Mouse (Mus musculus) lung, adult 2 months (tissue): Measurements from ENCODE around the gene Pradc1. TPM values are rescaled to one million over a fixed set of nuclear protein-coding genes. Genes with fewer than 3 reads are reported as not detected.

Source experiments
- DNase-seq: peaks from one replicate; pipeline ENCODE4 v3.0.0; 2022
- H3K4me1 ChIP-seq: fragments of 200-500 bp; 2 replicates; pipeline ENCODE4 v1.6.1; 2011; ENCODE audit warnings: low read length; ENCODE audit not compliant: control insufficient read depth, insufficient read depth
- H3K4me3 ChIP-seq: fragments of 200-500 bp; replicated peaks from 2 replicates; pipeline ENCODE3; 2011; ENCODE audit warnings: low read depth, mild to moderate bottlenecking, control low read depth, low read length; ENCODE audit errors: extremely low read depth
- CTCF ChIP-seq: fragments of 200-500 bp; IDR thresholded peaks from 2 replicates; pipeline ENCODE4 v1.5.1; 2011; ENCODE audit warnings: mild to moderate bottlenecking, low read length, control low read depth; ENCODE audit not compliant: insufficient read depth
- POLR2A ChIP-seq: fragments of 200-500 bp; IDR thresholded peaks from 2 replicates; pipeline ENCODE4 v1.6.1; 2011; ENCODE audit warnings: low read depth, mild to moderate bottlenecking, control low read depth, low read length, borderline replicate concordance; ENCODE audit errors: extremely low read depth
- WGBS: fragments of 180-500 bp; shearing (Covaris S2); methylation state at CpG from one replicate; pipeline ENCODE4 v1.1.7; 2018; 5-methylcytosine and 5-hydroxymethylcytosine counted together
- polyA plus RNA-seq: library from polyadenylated mRNA; depleted of rRNA; stranded (reverse); fragments of >200 nt; gene quantifications from 2 replicates; pipeline ENCODE4 v1.2.3, GENCODE M21; 2012

The Pradc1 gene
- polyA plus RNA-seq, 1 experiment: 28.9 TPM

DNA sequence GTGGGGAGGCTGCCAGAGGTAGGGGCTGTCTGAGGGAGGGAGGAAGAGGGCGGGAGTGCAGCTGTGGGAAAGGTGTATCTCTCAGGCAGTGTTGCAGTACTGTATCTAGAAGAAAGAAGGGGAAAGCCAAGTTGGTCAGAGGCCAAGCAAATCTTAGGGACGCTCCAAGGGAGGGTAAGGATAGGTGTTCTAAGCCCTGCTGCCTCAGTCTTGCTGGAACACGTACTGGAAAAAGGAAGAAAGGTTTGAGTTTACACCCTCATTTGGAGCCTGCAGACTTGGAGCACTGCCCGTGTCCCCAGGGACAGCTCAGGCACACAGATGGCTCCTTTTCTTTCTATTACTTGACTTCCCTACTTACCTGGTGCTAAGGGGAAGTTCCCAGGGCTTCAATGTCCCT is 10.6 kb downstream of the Pradc1 start:
- no peak overlapping the region for H3K4me3 ChIP-seq
- no peak for DNase-seq
- TF ChIP-seq POLR2A (no peak), CTCF (no peak)
- 71% methylated on average over 4 of the region's 4 CpGs for whole genome bisulfite sequencing
- peaks cover 4% of the 10 kb centered on the region for H3K4me1 ChIP-seq

GRCm38 (mm10) chr6:85436631-85437030 is 15.1 kb downstream of the Pradc1 start:
- TF ChIP-seq CTCF (no peak), POLR2A (no peak)
- Histone ChIP-seq H3K4me3 (no peak overlapping the region), H3K4me1 (peaks cover 6% of the 10 kb centered on the region; the same call in 1 of the 2 replicates)
- no peak for DNase-seq
- 76% methylated on average over 6 of the region's 6 CpGs for WGBS

- H3K4me1 ChIP-seq: peaks cover 6% of the 10 kb centered on the region; the same call in 1 of the 2 replicates
- no peak for TF ChIP-seq CTCF
- no peak for TF ChIP-seq POLR2A
- no peak for DNase-seq
- 56% methylated on average over 1 of the region's 1 CpGs for WGBS
- H3K4me3 ChIP-seq: no peak overlapping the region
Measured at GRCm38 (mm10) chr6:85436204-85436603, 15.6 kb downstream of the Pradc1 start.

GRCm38 (mm10) chr6:85433865-85434264 is 17.9 kb downstream of the Pradc1 start:
- DNase-seq: no peak
- H3K4me1 ChIP-seq: peaks cover 6% of the 10 kb centered on the region; the same call in 1 of the 2 replicates
- H3K4me3 ChIP-seq: no peak overlapping the region
- TF ChIP-seq CTCF (no peak), POLR2A (no peak)
- WGBS: 46% methylated on average over 5 of the region's 5 CpGs

DNA sequence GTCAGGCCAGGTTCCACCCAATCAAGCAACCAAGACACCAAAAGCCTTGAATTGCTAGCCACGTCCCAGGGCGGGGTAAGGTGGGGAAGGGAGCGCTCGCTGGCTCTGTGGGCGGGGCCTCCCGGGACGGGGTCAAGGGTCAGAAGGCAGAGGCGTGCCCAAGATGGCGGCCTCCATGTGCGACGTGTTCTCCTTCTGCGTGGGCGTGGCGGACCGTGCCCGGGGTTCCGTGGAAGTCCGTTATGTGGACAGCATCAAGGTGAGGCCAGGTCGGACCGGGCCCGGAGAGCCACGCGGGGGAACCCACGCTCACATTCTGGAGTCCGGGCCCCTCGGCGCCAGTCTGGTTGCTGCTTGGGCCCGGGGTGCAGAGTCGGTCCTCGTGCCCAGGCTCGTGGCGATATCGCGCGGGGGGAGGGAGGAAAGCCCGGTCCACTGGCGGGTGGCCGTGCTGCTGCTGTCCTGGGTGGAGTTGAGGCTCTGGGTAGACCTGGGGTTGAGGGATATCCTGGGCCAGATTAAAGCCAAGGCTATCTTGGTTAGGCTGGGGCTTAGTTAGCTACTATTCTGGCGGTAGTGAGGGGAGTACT is 19.8 kb downstream of the Pradc1 start, which contains the start of gene Smyd5:
Gene Smyd5 (plus strand): TSS at position 148 of the 590 bp plus-strand sequence.
- peak within 1 kb of the TSS; percentile 84 for H3K4me3 ChIP-seq
- WGBS: under 1% methylated on average over 39 of the region's 39 CpGs
- TF ChIP-seq CTCF: no peak
- TF ChIP-seq POLR2A: no peak
- DNase-seq: peak; percentile 89
- H3K4me1 ChIP-seq: peaks cover 6% of the 10 kb centered on the region; the same call in 1 of the 2 replicates

- 52% methylated on average over 8 of the region's 8 CpGs for WGBS
- peaks cover 6% of the 10 kb centered on the region; the same call in 1 of the 2 replicates for H3K4me1 ChIP-seq
- DNase-seq: no peak
- peak overlapping the region; percentile 84 for H3K4me3 ChIP-seq
- TF ChIP-seq CTCF (no peak), POLR2A (no peak)
Measured at GRCm38 (mm10) chr6:85431274-85431841, 20.4 kb downstream of the Pradc1 start.

GRCm38 (mm10) chr6:85423836-85424379 is 27.9 kb downstream of the Pradc1 start, which contains the start of gene Noto:
Noto (plus strand) TSS chr6:85423886.
- WGBS: 22% methylated on average over 28 of the region's 28 CpGs
- peaks cover 3% of the 10 kb centered on the region; the same call in 1 of the 2 replicates for H3K4me1 ChIP-seq
- no peak within 1 kb of the TSS for H3K4me3 ChIP-seq
- DNase-seq: no peak
- TF ChIP-seq POLR2A (no peak), CTCF (no peak)

GRCm38 (mm10) chr6:85419150-85419549 is 32.6 kb downstream of the Pradc1 start:
- TF ChIP-seq POLR2A (no peak), CTCF (no peak)
- Histone ChIP-seq H3K4me1 (peaks cover 2% of the 10 kb centered on the region; the same call in 1 of the 2 replicates), H3K4me3 (no peak overlapping the region)
- 52% methylated on average over 2 of the region's 2 CpGs for WGBS
- DNase-seq: no peak

DNA sequence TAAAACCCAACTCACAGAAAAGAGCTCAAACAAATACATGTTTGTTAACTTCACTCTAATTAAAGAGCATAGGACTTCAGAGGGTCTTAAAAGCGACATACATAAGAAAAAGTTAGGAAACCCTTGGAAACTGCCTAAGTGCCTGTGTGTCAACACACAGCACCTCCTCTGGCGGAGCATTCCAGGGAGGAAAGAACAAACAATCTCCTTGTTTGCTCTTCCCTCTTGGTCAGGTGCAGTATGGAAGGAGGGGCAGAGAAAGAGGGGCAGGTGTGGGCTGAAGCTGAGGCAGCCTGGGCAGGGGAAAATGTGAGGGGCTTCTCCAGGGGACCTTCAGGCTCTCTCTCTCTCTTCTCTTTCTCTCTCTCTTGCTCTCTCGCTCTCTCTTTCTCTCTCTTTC is 35.9 kb downstream of the Pradc1 start:
- Histone ChIP-seq H3K4me1 (no peaks in the 10 kb centered on the region; the same call in none of the 2 replicates), H3K4me3 (no peak overlapping the region)
- TF ChIP-seq POLR2A (no peak), CTCF (no peak)
- 40% methylated on average over 3 of the region's 3 CpGs for WGBS
- no peak for DNase-seq
